Mouse (Mus musculus) urinary bladder, adult 18-20 months (tissue): ENCODE data around the gene Cfap45.
A peak's percentile ranks its signal among the peaks of the same experiment; 100 is the strongest.

Experiments
- DNase-seq, 2 experiments: peaks; one replicate each; pipeline ENCODE4 v3.0.0; 2022; ENCODE audit warnings: low spot score in 2 of 2, mixed read lengths in 2 of 2

The Cfap45 gene

GRCm38 (mm10) chr1:172555638-172556037 lies 35.0 kb downstream of the Cfap45 start, which contains the start of gene Vsig8:
Gene Vsig8 (plus strand): TSS chr1:172555938.
- no peak for DNase-seq

GRCm38 (mm10) chr1:172562641-172563464 lies 42.3 kb downstream of the Cfap45 start:
- peak; percentile 67 to 89 for DNase-seq

- no peak for DNase-seq
These were observed 42.8 kb downstream of the Cfap45 start for GRCm38 (mm10) chr1:172563465-172563828.

- DNase-seq, result no peak
These were observed 45.5 kb downstream of the Cfap45 start for GRCm38 (mm10) chr1:172566131-172566530.

GRCm38 (mm10) chr1:172567758-172568157 lies 47.2 kb downstream of the Cfap45 start:
- no peak for DNase-seq

- DNase-seq, result no peak
These were observed 59.5 kb downstream of the Cfap45 start for GRCm38 (mm10) chr1:172580116-172580515.

- DNase-seq, result no peak
These were observed 61.8 kb downstream of the Cfap45 start for GRCm38 (mm10) chr1:172582436-172582835.

- DNase-seq, result no peak
These were observed 63.7 kb downstream of the Cfap45 start for GRCm38 (mm10) chr1:172584271-172584670.

- DNase-seq, result no peak
These were observed 64.4 kb downstream of the Cfap45 start for GRCm38 (mm10) chr1:172585026-172585425.

- DNase-seq, result no peak
These were observed 65.3 kb downstream of the Cfap45 start for GRCm38 (mm10) chr1:172585612-172586567.

- no peak for DNase-seq
These were observed 69.8 kb downstream of the Cfap45 start, which contains the start of gene Slamf8 for GRCm38 (mm10) chr1:172590385-172590784. Gene Slamf8 (minus strand): TSS chr1:172590568.

GRCm38 (mm10) chr1:172593321-172593720 lies 72.7 kb downstream of the Cfap45 start:
- DNase-seq, result no peak

- DNase-seq, result no peak
These were observed 73.4 kb downstream of the Cfap45 start for GRCm38 (mm10) chr1:172593956-172594355.

GRCm38 (mm10) chr1:172594495-172594894 lies 73.9 kb downstream of the Cfap45 start:
- no peak for DNase-seq
